Mouse (Mus musculus): ENCODE measurements around the gene Cpne1. TPM values are rescaled to one million over a fixed set of nuclear protein-coding genes. Genes with fewer than 3 reads are reported as not detected.

Cpne1 gene
- 100 TPM for polyA plus RNA-seq (2017; shearing (Covaris generic))

DNA sequence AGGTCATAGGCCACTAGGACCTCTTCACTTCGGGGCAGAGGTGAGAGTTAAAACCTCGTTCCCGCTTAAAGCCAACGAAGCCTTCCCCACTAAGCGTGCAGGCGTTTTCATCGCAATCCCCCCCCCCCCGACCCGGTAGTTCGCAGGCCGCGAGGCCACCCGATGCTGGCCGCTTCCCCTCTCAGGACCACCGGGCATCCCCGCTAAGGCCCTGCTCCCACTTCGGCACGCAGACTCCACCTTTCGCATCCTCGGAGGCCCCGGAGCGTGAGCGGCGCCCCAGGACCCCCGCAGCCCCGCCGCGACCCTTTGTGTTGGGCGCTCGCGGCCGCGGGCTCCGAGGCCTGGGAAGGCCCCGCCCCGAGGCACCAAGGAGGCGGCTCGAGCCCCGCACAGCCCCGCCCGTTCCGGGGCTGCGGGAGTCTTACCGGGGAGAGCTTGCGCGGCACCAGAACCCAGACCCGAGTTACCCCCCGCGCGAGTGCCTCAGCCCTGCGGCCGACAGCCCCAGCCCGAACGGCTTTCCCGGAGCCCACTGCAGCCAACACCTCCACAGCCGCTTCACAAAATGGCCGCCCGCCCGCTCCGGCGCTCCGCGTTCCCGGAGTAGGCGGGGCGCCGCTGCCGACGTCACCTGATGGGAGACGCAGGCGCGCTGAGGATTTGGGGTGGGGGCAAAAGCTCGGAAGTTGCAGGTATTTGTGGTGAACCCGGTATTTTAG lies at the start of gene Cpne1, which contains the start of gene Rbm12:
Cpne1 (minus strand) TSS at position 608 of the 722 bp plus-strand sequence.
Rbm12 (minus strand) TSS at position 621 of the 722 bp plus-strand sequence.

DNA sequence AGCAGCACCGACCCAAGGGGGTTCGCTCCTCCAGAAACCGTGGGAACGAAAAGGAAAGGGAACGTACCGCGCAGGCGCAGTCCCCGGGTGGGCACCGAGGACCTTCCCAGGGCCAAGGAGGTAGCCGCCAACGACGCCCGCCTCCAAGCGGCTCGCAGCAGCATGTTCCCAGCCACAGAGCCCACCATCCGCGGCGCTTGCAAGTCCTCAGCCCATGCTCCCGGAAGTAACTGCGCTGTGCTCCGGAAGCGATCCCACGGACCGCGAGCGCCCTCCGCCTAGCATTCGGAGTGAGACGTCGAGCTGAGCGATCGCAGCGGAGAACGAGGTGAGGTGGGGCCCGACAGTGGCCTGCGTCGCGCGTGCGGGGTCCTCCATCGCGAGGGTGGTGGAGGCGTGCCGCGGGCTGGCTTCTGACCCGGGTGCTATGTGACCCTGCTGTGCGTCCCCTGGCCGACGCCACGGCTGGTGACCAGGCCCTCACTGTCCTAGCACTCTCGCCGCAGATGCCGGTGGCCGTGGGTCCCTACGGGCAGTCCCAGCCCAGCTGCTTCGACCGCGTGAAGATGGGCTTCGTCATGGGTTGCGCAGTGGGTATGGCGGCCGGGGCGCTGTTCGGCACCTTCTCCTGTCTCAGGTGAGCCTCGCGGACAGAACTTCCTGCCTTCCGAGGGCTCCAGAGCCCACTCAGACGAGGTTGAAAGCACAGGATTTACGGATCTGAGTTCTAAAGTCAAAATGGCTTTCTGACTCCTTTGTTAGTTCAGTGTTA lies 32.4 kb upstream of the Cpne1 start, which contains the start of the genes Romo1 and Nfs1:
Romo1 (plus strand) TSS at position 87 of the 772 bp plus-strand sequence.
Nfs1 (minus strand) TSS at position 234 of the 772 bp plus-strand sequence.

DNA sequence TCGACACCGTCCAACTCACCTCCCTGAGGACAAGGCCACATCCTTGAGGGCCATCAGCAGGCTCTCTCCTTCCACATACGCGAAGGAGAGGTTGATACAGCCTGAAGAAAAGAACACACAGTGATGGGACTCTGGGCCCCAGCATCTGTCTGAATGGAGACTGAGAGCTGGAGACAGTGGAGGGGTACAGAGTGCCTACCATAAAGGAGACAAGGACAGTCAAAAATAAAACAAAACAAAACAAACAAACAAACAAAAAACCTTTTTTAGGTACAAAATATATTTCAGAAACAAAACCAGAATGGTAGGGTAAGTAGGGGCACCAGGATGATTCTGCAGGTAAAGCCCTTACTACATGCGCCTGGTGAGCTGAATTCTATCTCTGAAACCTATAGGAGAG lies 15.2 kb upstream of the Cpne1 start, which contains the start of gene Gm28036:
Gm28036 (minus strand) TSS at position 101 of the 400 bp plus-strand sequence.

DNA sequence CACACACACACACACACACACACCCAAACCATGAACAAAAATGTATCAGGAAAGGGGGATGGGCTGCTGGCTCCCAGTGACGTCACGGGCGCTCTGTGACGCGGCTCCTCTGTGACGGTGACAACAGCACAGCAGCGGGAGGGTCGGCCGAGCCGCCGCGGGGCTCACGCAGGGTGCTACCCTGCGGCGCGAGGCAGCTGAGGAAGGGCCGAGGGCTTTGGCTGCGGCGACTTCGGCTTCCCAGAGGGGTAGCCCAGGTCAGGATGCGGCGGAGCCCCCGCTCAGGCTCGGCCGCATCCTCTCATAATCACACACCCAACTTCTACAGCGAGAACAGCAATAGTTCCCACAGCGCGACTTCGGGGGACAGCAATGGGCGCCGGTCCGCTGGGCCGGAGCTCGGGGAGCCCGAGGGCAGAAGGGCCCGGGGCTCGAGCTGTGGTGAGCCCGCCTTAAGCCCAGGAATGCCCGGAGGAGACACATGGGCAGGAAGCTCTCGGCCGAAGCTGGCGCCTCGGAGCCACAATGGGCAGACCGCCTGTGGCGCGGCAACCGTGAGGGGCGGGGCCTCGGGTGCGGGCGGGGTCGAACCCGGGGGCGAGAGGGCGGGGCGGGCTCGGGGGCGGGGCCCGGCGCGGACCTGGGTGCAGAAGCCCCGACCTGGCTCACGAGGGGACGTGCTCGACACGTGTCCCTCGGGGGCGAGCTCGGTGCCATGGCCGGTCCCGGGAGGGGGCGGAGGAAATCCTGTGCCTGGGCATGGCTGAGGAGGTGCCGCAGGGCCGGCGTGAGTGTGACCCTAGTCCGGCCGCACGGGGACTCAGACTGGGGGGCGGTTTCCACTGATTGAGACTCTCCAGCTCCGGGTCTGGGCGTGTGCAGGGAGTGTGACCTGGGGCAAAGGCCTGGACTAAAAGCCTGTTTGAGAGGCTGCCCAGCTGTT lies 46.4 kb downstream of the Cpne1 start, which contains the start of gene Spag4:
Spag4 (plus strand) TSS at position 77 of the 943 bp plus-strand sequence.

DNA sequence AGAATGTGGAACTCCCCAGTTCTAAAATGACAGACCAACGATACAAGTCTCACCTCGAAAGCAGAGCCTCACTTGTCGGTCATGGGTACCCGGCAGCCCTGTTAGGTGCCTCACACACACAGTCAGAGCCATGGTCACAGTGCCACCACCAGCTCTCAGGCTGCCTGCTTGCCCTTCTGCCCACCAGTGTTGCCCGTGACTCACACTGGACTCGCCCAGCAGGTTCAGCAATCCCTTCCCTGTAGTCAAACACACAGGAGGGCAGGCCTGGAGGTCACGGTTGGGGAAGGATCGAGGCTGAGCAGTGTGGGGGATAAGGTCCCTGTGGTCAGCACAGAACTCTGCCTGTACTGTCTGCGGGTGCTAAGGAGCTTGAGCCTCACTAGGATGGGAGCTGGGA lies 58.9 kb downstream of the Cpne1 start, which contains the start of gene Fer1l4:
Fer1l4 (minus strand) TSS at position 132 of the 400 bp plus-strand sequence.

Other genes starting within 250 kb of the Cpne1 start
- 54.2 TPM for gene Uqcc1, start 181.7 kb downstream of the Cpne1 start, polyA plus RNA-seq (2017; shearing (Covaris generic))
- gene Gm15557, start 171.2 kb downstream of the Cpne1 start, polyA plus RNA-seq (2017; shearing (Covaris generic)): not detected
- gene Gdf5, start 166.6 kb downstream of the Cpne1 start, polyA plus RNA-seq (2017; shearing (Covaris generic)): not detected
- gene Cep250, start 155.5 kb downstream of the Cpne1 start, polyA plus RNA-seq (2017; shearing (Covaris generic)): 62.7 TPM
- gene 6430550D23Rik, start 104.0 kb downstream of the Cpne1 start, polyA plus RNA-seq (2017; shearing (Covaris generic)): 1.7 TPM
- 185 TPM for gene Ergic3, start 103.9 kb downstream of the Cpne1 start, polyA plus RNA-seq (2017; shearing (Covaris generic))
- not detected for gene Fer1l4, start 59.0 kb downstream of the Cpne1 start, polyA plus RNA-seq (2017; shearing (Covaris generic))
- gene Spag4, start 46.8 kb downstream of the Cpne1 start, polyA plus RNA-seq (2017; shearing (Covaris generic)): 0.52 TPM
- gene Rbm12, start within 50 bp of the Cpne1 start, polyA plus RNA-seq (2017; shearing (Covaris generic)): 54.0 TPM
- 28.7 TPM for gene Gm28036, start 15.1 kb upstream of the Cpne1 start, polyA plus RNA-seq (2017; shearing (Covaris generic))
- gene Romo1, start 32.1 kb upstream of the Cpne1 start, polyA plus RNA-seq (2017; shearing (Covaris generic)): 182 TPM
- gene Nfs1, start 32.2 kb upstream of the Cpne1 start, polyA plus RNA-seq (2017; shearing (Covaris generic)): 60.8 TPM
- 1,090 TPM for gene Rbm39, start 68.3 kb upstream of the Cpne1 start, polyA plus RNA-seq (2017; shearing (Covaris generic))
- gene Phf20, start 84.5 kb upstream of the Cpne1 start, polyA plus RNA-seq (2017; shearing (Covaris generic)): 84.2 TPM
- 5.9 TPM for gene Cnbd2, start 200.3 kb upstream of the Cpne1 start, polyA plus RNA-seq (2017; shearing (Covaris generic))
- 12.5 TPM for gene Scand1, start 200.7 kb upstream of the Cpne1 start, polyA plus RNA-seq (2017; shearing (Covaris generic))